Mouse (Mus musculus) MEL (cell line): ENCODE data around the gene Tmem104. TPM values are rescaled to one million over a fixed set of nuclear protein-coding genes. Genes with fewer than 3 reads are reported as not detected.

Experiments
- DNase-seq: peaks from one replicate; pipeline ENCODE4 v3.0.0; 2011; ENCODE audit warnings: low read depth, low spot score
- H3K27ac ChIP-seq: 2 replicates; pipeline ENCODE4 v1.5.1; 2012; ENCODE audit warnings: low read depth, mild to moderate bottlenecking, control low read depth, low read length, moderate library complexity; ENCODE audit not compliant: control insufficient read depth
- H3K27me3 ChIP-seq, 2 experiments: fragments of 150-350 bp in 1 of 2; sonication (generic) in 1 of 2; 2 replicates each; pipeline ENCODE4 v1.6.1; 2012; ENCODE audit warnings: low read length in 2 of 2, mild to moderate bottlenecking in 2 of 2, improper control_type of control experiment in 1 of 2, moderate library complexity in 1 of 2; ENCODE audit not compliant: insufficient read depth in 2 of 2, control insufficient read depth in 1 of 2
- H3K36me3 ChIP-seq, 2 experiments: 2 replicates each; pipeline ENCODE4 v1.6.1; 2012 to 2014; ENCODE audit warnings: low read length in 2 of 2, improper control_type of control experiment in 1 of 2, inconsistent platforms in 1 of 2, mild to moderate bottlenecking in 1 of 2; ENCODE audit not compliant: insufficient read depth in 2 of 2, control insufficient read depth in 1 of 2
- H3K4me1 ChIP-seq, 2 experiments: fragments of 150-350 bp in 1 of 2; sonication (generic) in 1 of 2; 2 replicates each; pipeline ENCODE4 v1.6.1; 2012; ENCODE audit warnings: low read length in 2 of 2, improper control_type of control experiment in 1 of 2, mild to moderate bottlenecking in 1 of 2; ENCODE audit not compliant: insufficient read depth in 2 of 2, control insufficient read depth in 1 of 2
- H3K4me3 ChIP-seq, 2 experiments: fragments of 150-350 bp in 1 of 2; sonication (generic) in 1 of 2; 2 replicates each; pipeline ENCODE4 v1.5.1; 2012; ENCODE audit warnings: low read depth in 2 of 2, low read length in 2 of 2, mild to moderate bottlenecking in 2 of 2, moderate library complexity in 2 of 2, control low read depth in 1 of 2, improper control_type of control experiment in 1 of 2; ENCODE audit not compliant: control insufficient read depth in 1 of 2, insufficient read depth in 1 of 2
- H3K79me2 ChIP-seq: 2 replicates; pipeline ENCODE4 v1.6.1; 2012; ENCODE audit warnings: mild to moderate bottlenecking, low read length, moderate library complexity; ENCODE audit not compliant: control insufficient read depth, poor library complexity, insufficient read depth
- H3K9ac ChIP-seq: 2 replicates; pipeline ENCODE4 v1.6.1; 2012; ENCODE audit warnings: low read depth, mild to moderate bottlenecking, control low read depth, low read length, moderate library complexity; ENCODE audit not compliant: control insufficient read depth, poor library complexity, severe bottlenecking
- H3K9me3 ChIP-seq: fragments of 150-350 bp; sonication (generic); replicated peaks from 2 replicates; pipeline ENCODE4 v1.6.1; 2012; ENCODE audit warnings: mild to moderate bottlenecking, low read length, improper control_type of control experiment, moderate library complexity; ENCODE audit not compliant: insufficient read depth
- CHD1 ChIP-seq: IDR thresholded peaks from 2 replicates; pipeline ENCODE4 v1.6.1; 2012; ENCODE audit warnings: low read depth, mild to moderate bottlenecking, inconsistent platforms, low read length, improper control_type of control experiment
- CHD2 ChIP-seq: IDR thresholded peaks from 2 replicates; pipeline ENCODE4 v1.6.1; 2011; ENCODE audit warnings: low read length, improper control_type of control experiment
- E2F4 ChIP-seq: IDR thresholded peaks from 2 replicates; pipeline ENCODE4 v1.6.1; 2011; ENCODE audit warnings: low read depth, low read length, improper control_type of control experiment, borderline replicate concordance
- ELF1 ChIP-seq: IDR thresholded peaks from 2 replicates; pipeline ENCODE4 v1.6.1; 2014; ENCODE audit warnings: low read depth, mild to moderate bottlenecking, inconsistent platforms, low read length, improper control_type of control experiment, moderate library complexity
- EP300 ChIP-seq, 2 experiments: IDR thresholded peaks; 2 replicates each; pipeline ENCODE4 v1.6.1; 2011; ENCODE audit warnings: improper control_type of control experiment in 2 of 2, low read length in 2 of 2, low read depth in 1 of 2, mild to moderate bottlenecking in 1 of 2
- ETS1 ChIP-seq: IDR thresholded peaks from 2 replicates; pipeline ENCODE4 v1.6.1; 2012; ENCODE audit warnings: low read depth, mild to moderate bottlenecking, inconsistent platforms, low read length, improper control_type of control experiment, moderate library complexity
- GABPA ChIP-seq: IDR thresholded peaks from 2 replicates; pipeline ENCODE4 v1.6.1; 2012; ENCODE audit warnings: low read depth, mild to moderate bottlenecking, inconsistent platforms, low read length, improper control_type of control experiment, moderate library complexity
- GATA1 ChIP-seq: IDR thresholded peaks from 2 replicates; pipeline ENCODE4 v1.6.1; 2011; ENCODE audit warnings: low read depth, low read length, improper control_type of control experiment
- MEF2A ChIP-seq: IDR thresholded peaks from 2 replicates; pipeline ENCODE4 v1.6.1; 2014; ENCODE audit warnings: low read depth, mild to moderate bottlenecking, inconsistent platforms, low read length, improper control_type of control experiment; ENCODE audit not compliant: poor library complexity, insufficient replicate concordance, severe bottlenecking; ENCODE audit errors: extremely low read depth
- MYC ChIP-seq: IDR thresholded peaks from 2 replicates; pipeline ENCODE4 v1.6.1; 2011; ENCODE audit warnings: low read depth, mild to moderate bottlenecking, low read length, improper control_type of control experiment, moderate library complexity
- NELFE ChIP-seq: IDR thresholded peaks from 2 replicates; pipeline ENCODE4 v1.6.1; 2011; ENCODE audit warnings: low read depth, low read length, improper control_type of control experiment
- POLR2AphosphoS2 ChIP-seq: IDR thresholded peaks from 2 replicates; pipeline ENCODE4 v1.6.1; 2011; ENCODE audit warnings: low read length, improper control_type of control experiment
- POLR2AphosphoS5 ChIP-seq: IDR thresholded peaks from 2 replicates; pipeline ENCODE4 v1.6.1; 2012; ENCODE audit warnings: low read depth, borderline replicate concordance, mild to moderate bottlenecking, inconsistent platforms, low read length, moderate library complexity, mixed read lengths
- RCOR1 ChIP-seq: IDR thresholded peaks from 2 replicates; pipeline ENCODE4 v1.6.1; 2012; ENCODE audit warnings: low read depth, mild to moderate bottlenecking, inconsistent platforms, low read length, improper control_type of control experiment
- SIN3A ChIP-seq: IDR thresholded peaks from 2 replicates; pipeline ENCODE4 v1.6.1; 2012; ENCODE audit warnings: low read length, improper control_type of control experiment, inconsistent platforms
- SMC3 ChIP-seq: IDR thresholded peaks from 2 replicates; pipeline ENCODE4 v1.6.1; 2011; ENCODE audit warnings: low read depth, low read length, improper control_type of control experiment
- TCF12 ChIP-seq: IDR thresholded peaks from 2 replicates; pipeline ENCODE4 v1.6.1; 2014; ENCODE audit warnings: low read depth, mild to moderate bottlenecking, inconsistent platforms, low read length, improper control_type of control experiment, moderate library complexity
- USF2 ChIP-seq, 2 experiments: IDR thresholded peaks; 2 replicates each; pipeline ENCODE4 v1.6.1; 2011 to 2012; ENCODE audit warnings: improper control_type of control experiment in 2 of 2, low read length in 2 of 2, borderline replicate concordance in 1 of 2, inconsistent platforms in 1 of 2, low read depth in 1 of 2, mild to moderate bottlenecking in 1 of 2; ENCODE audit not compliant: insufficient read depth in 1 of 2
- ZKSCAN1 ChIP-seq: IDR thresholded peaks from 2 replicates; pipeline ENCODE4 v1.6.1; 2012; ENCODE audit warnings: low read depth, mild to moderate bottlenecking, inconsistent platforms, low read length, improper control_type of control experiment, moderate library complexity
- ZMIZ1 ChIP-seq: IDR thresholded peaks from 2 replicates; pipeline ENCODE4 v1.6.1; 2012; ENCODE audit warnings: low read depth, mild to moderate bottlenecking, inconsistent platforms, low read length, improper control_type of control experiment, moderate library complexity
- ZNF384 ChIP-seq: IDR thresholded peaks from 2 replicates; pipeline ENCODE4 v1.6.1; 2012; ENCODE audit warnings: low read depth, mild to moderate bottlenecking, inconsistent platforms, low read length, improper control_type of control experiment
- polyA plus RNA-seq, 2 experiments: library from polyadenylated mRNA; stranded (reverse) in 1 of 2; unstranded in 1 of 2; fragments of >175 nt in 1 of 2; fragments of >200 nt in 1 of 2; gene quantifications; 2 replicates each; pipeline versions ENCODE4 v1.2.1 to v1.2.4; 2012; ENCODE audit warnings: low replicate concordance in 2 of 2, low read depth in 1 of 2; ENCODE audit not compliant: insufficient read length in 2 of 2, insufficient read depth in 1 of 2, missing spikeins in 1 of 2
- total RNA-seq: library from RNA; depleted of rRNA; stranded (reverse); fragments of 300-350 nt; gene quantifications from 2 replicates; pipeline ENCODE4 v1.2.3, GENCODE M21; 2012

The Tmem104 gene
- total and polyA plus RNA-seq, 3 experiments, result 21.9 to 24.8 TPM; not detected in 1

DNA sequence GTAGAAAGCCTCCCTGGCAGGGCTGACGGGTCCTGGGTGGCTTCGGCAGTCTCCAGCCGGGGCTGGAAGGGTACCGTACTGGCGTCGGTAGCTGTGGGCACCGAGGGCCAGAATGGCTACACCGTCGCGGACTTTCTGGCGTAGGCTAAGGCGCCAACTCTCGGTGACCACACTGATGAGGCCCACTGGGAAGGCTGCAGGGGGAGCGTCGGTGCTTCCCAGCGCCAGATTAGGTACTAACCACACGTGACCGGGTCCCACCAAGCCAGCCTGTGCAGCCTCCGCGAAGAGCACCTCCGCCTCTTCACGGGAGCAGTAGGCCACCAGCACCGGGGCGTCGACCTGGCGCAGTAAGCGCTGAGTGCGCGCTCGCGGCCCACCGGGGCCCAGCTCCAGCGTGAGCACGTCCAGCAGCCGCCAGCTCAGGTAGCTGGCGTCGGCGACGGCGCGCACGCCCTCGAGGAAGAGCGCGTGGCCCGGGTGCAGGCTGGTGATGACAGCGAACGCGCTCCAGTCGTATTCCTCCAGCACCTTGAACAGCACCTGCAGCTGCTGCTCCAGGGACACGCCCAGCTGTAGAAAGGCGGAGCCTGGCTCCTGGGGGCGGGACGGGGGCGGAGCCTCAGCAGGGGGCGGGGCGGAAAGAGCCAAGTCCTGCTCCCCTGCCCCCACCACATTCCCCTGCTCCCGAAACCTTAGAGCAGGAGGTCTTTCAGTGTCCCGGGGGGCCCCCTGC, 70.7 kb downstream of the Tmem104 start:
- H3K27me3 ChIP-seq, result peaks cover 0 to 9% of the 10 kb centered on the region in 2 experiments
- no peak overlapping the region for H3K9ac ChIP-seq
- no peaks in the 10 kb centered on the region for H3K9me3 ChIP-seq
- DNase-seq, result no peak
- no peaks in the 10 kb centered on the region for H3K36me3 ChIP-seq
- no peaks in the 10 kb centered on the region for H3K79me2 ChIP-seq
- TF ChIP-seq MYC (no peak), SIN3A (0 out of 2 replicates have a peak, but pooled peaks have one; percentile 32), TCF12 (no peak), CHD2 (no peak), GABPA (no peak)
- TF ChIP-seq, all 39 proteins: peak for 1
- Histone ChIP-seq H3K27ac (no peak overlapping the region), H3K4me3 (no peak overlapping the region), H3K4me1 (no peaks in the 10 kb centered on the region)

DNA sequence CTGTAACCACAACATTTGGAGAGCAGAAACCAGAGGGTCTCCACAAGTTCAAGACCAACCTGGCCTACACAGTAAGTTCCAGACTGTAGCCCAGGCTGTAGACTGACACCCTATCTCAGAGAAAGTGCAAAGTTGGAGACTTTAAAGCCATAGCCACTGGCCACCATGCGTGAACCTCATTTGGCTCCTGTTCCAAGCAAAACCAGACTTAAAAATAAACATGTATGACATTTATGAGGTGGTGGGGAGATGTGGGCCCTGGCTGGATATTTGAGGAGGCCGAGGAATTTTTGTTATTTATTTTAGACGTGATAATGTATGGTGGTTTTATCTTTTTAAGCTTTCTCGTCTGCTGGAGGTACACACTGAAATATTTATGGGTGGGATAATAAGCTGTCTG, 71.8 kb downstream of the Tmem104 start:
- no peaks in the 10 kb centered on the region for H3K4me1 ChIP-seq
- TF ChIP-seq RCOR1 (no peak), NELFE (no peak), CHD2 (no peak), CHD1 (no peak)
- H3K79me2 ChIP-seq, result no peaks in the 10 kb centered on the region
- H3K4me3 ChIP-seq, result no peak overlapping the region
- peaks cover 2 to 9% of the 10 kb centered on the region in 2 experiments for H3K27me3 ChIP-seq
- no peak for DNase-seq
- no peaks in the 10 kb centered on the region for H3K9me3 ChIP-seq
- H3K27ac ChIP-seq, result no peak overlapping the region
- H3K9ac ChIP-seq, result no peak overlapping the region
- H3K36me3 ChIP-seq, result no peaks in the 10 kb centered on the region

DNA sequence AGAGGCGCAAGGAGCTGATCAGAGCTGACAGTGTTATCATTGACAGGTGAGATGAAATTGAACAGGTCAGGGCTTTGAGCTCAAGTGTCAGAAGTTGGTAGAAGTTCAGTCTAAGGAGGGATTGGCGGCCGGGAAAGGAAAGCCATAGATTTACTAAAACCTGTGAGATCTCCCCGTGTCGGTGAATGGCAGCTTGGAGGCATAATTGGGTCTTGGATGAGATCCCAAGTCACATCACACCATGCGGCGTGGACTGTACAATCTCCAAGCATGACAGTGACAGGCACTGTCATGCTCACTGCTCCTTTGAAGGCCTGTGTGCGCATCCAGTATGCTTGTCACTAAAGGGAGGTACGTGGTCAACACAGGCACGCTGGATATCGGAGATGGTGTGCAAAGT, 75.7 kb downstream of the Tmem104 start:
- no peak for DNase-seq
- H3K27me3 ChIP-seq, result peaks cover 2 to 6% of the 10 kb centered on the region in 2 experiments
- no peaks in the 10 kb centered on the region for H3K36me3 ChIP-seq
- no peak overlapping the region for H3K9ac ChIP-seq
- H3K4me3 ChIP-seq, result no peak overlapping the region
- TF ChIP-seq GATA1, result no peak
- no peak for TF ChIP-seq RCOR1
- TF ChIP-seq MYC, result no peak
- no peak for TF ChIP-seq ETS1
- no peak for TF ChIP-seq MEF2A
- no peak for TF ChIP-seq CHD2
- no peak for TF ChIP-seq ZNF384
- TF ChIP-seq EP300 (IDR thresholded peaks at IDR 0.05; ENCODE audit: low read depth in 1 of 2, low read length in 2 of 2), result no peak
- TF ChIP-seq NELFE, result no peak
- TF ChIP-seq USF2 (IDR thresholded peaks at IDR 0.05; ENCODE audit: borderline replicate concordance in 1 of 2, insufficient read depth in 1 of 2, low read depth in 1 of 2, low read length in 2 of 2), result no peak
- no peak for TF ChIP-seq ZMIZ1
- TF ChIP-seq SIN3A, result no peak
- no peak for TF ChIP-seq SMC3
- TF ChIP-seq E2F4, result no peak
- no peak for TF ChIP-seq POLR2AphosphoS2
- TF ChIP-seq TCF12, result no peak
- TF ChIP-seq ELF1, result no peak
- no peak for TF ChIP-seq GABPA
- TF ChIP-seq ZKSCAN1, result no peak
- TF ChIP-seq POLR2AphosphoS5, result no peak
- H3K79me2 ChIP-seq, result no peaks in the 10 kb centered on the region
- no peaks in the 10 kb centered on the region for H3K4me1 ChIP-seq
- no peak overlapping the region for H3K27ac ChIP-seq
- H3K9me3 ChIP-seq, result no peaks in the 10 kb centered on the region
